Mouse (Mus musculus) right cerebral cortex, postnatal 14 days (tissue): ENCODE measurements at regions not wholly inside any gene's neighbourhood (a gene's known extent, or its start where the extent isn't known, plus 50 kb on each side); places are given as distances from the start of the nearest gene placed in this dataset.

Experiments
- DNase-seq: peaks from one replicate; pipeline ENCODE4 v3.0.0; 2022

DNA sequence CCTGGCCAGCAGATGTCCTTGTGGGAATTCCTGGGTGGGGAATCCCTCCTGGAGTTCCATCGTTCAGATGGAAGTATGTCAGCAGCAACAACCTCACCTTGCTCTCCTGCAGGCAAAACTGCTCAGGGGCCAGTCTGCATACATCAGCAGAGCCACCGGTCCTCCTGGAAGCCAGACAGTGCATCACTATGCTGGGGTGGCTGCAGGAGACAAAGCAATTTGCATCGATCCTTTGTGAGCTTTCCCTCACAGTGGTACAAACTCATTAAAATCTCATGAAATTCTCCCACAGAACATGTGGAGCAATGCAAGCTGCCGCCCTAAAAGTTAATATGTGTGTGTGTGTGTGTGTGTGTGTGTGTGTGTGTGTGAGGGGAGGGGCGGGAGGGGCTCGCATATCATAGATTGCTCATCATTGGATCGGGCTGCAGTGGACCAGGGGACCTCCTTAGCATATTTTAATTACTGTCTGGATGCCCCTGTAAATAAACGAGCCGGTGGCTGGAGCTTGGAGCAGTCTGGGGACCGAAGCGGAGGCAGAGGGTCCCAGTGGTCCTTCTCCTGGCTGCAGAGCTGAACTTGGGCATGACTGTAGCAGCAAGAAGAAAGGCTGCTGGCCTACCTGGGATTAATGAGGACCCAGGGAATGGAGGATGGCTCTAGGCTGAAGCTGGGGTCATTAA is 597.8 kb downstream of the Vrk1 start:
- DNase-seq: no peak

DNA sequence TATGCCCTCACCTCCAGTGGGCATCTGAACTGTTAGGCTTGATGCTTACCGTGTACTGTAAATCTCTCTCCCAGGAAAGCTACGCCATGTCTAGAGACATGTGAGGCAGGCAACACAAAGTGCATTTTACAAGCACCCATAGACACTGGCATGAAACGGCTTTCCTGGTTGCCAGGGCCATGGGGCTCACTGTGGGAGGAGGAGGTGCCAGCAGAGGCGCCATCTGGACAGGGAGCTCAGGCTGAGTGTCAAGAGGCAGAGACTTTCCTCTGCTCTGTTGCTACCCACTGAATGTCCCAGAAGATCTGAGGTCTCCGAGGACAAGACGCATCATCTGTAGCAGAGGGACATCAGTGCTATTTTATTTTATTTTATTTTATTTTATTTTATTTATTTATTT is 608.7 kb downstream of the Vrk1 start:
- no peak for DNase-seq

DNA sequence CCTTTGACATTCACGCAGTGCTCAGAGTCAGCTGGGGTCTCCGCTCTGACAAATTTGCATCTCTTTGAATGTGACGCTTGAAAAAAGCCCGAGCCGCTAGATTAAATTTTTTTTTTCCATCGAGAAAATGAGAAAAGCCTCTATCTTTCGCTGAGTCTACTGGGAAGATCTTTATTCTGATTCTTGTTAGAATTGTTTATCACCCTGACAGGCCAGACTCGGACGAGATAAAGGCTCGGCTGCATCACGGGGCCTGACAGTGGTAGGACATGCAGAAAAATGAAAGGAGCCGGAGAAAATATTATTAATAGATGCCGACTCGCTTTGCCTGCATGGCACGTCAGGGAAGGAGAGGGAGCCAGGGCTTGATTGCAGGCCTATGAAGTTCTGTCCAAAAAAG is 616.8 kb downstream of the Vrk1 start:
- DNase-seq: no peak

DNA sequence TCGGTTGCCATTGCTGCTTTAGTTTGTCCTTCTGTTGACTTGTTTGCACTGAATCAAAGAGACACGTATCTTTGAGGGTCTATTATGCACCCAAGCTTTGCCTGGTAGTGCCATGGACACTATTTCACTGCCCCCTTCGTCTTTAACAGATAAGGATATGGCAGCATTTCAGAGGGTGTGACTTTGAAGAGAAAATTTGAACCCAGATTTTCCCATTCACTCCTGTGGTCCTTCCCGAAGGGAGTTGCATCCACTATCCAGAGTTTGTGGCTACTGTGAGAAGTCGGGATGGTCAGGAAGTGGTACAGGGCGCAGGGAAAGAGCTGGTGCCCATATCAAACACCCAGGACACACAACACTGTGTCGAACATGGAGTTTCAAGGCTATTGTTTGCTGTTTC is 622.5 kb downstream of the Vrk1 start:
- no peak for DNase-seq

DNA sequence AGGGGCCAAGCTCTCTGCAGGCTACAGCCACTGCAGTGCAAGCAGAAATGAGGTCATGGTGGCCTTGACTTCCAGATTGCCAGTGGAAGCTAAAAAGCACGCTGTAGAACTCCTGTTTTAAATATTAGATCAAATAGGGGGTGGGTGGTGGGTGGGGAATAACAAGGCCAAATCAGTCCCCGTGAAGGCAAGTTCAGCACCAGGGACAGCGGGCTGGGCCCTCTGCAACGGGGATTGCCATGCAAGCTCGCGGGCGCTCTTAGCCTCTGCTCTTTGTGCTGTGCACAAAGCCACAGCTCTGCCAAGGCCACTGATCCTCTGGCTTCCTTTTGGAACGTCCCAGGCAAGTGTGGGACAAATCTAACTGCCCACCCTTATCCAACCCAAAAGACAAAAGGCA is 623.1 kb downstream of the Vrk1 start:
- DNase-seq: peak; percentile 11

DNA sequence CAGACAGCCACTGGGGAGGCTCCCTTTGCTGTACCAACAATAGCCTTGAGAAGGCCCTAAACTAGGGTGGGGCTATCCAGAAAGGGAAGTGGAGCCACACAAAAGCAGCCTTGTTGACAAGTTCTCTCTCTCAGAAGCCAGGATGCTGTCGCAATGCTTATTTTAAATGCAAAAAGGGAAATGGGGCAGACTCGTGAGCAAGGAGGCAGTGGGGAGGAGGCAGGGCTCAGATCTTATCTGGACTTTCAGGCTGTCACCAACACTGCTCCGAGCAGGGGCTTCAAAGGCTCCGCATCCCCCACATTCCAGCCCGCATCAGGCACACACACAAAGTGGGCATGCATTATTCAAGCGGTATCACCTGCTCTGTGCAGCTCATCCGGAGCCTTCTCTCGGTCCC is 648.3 kb downstream of the Vrk1 start:
- no peak for DNase-seq

DNA sequence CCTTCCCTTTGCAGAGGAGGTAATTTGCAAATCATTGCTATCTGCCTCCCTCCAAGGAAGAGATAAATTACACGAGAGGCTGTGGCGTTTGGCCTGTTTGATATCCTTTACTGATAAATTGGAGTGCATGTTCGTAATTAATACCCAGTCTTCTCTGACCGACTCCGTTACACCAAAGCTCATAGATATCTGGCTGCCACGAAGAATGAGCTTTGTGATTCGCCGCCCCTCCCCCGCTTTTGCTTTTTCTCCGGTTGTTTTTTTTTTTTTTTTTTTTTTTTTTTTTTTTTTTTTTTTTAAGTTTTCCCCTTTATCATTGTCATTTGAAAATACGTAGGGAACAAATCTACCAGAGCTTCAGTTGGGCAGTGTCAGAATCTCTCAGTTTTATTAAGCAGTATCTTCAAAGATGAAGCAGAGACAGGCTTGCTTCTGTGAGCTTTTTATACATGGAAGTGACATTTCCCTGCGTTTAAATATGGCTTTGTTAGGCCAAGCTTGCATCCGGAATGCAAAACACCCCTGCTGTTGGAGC is 663.3 kb downstream of the Vrk1 start:
- DNase-seq: no peak

DNA sequence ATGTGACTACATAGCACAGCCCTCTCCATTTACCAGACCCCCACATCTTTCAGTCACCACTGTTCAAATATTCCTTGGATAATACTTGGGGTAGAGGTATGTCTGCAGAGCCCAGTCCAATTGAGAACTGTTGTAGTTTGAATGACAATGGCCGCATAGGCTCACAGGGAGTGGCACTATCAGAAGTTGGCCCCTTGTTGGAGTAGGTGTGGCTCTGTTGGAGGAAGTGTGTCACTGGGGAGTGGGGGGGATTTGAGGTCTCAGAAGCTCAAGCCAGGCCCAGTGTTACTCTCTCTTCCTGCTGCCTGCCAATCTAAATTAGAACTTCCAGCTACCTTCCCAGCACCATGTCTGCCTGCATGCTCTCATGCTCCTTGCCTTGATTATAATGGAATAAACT is 664.7 kb downstream of the Vrk1 start:
- no peak for DNase-seq

DNA sequence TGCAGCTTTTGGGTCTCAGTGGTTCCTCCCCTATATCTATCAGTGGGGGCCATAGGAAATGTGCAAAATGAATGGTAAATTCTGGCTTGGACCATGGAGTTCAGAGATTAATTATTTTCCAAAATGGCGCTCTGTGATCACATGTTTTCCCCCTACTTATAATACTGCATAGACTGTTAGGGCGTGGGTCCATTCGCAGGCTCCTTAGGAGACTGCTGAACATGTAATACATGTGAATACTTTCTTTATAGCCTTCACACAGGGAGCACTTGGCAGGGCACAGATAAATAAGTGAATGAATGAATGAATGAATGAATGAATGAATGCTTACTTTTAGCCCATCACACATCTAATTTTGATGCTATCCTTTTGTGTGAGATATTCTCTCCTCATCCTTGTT is 666.1 kb downstream of the Vrk1 start:
- no peak for DNase-seq

DNA sequence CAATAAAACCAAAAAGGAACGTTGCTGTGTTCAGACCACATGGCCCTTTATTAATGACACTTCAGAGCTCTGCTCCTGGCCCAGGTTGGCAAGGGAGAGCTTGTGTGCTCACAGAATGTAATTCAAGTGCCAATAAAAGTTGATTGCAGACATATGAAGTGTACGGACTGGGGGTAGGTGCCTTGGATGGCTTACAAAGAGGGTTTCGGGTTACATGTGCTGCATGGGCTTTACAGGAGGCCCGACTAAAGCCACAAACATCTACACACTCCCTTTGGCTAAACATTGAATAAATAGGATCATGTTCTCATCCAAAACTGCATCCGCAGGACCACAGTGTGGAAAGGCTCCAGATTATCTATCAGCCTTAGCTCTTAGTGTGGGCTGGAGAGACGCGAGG is 666.5 kb downstream of the Vrk1 start:
- no peak for DNase-seq

DNA sequence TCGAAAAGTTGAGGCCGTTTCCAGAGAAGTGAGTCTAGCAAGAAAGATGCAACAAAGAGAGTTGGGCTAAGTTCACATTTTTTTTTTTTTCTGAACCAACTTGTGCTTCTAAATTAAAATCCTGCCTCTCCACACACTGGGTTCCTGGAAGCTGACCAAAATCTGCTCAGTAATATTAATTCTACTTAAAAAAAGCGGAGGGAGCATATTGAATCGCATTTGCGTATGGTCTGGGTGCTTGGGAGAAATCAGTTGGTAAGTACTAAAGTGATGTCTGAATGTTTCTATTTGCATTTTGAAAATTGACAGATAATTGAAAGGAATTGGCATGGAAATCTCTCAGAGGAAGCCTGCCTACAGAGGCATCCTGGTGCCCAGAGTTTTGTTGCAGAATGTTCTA is 676.0 kb downstream of the Vrk1 start:
- DNase-seq: no peak

DNA sequence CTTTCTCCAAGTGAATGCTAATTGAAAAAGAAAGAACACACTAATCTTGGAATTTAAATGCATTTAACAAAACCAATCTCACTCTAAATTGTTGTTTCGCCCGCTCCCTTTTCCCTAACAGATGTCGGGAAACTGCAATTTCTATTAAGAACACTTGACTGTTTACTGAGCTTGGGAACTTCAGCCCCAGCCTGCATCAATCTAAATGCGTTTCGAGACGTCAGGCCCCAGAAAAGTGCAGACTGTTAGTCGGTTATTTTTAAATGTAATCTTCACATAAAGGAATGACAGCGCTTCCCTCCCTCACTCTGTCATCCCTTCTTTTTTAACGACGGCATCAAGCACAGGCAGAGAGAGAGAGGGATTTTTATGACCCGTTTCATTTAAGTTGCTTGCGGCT is 677.7 kb downstream of the Vrk1 start:
- no peak for DNase-seq

DNA sequence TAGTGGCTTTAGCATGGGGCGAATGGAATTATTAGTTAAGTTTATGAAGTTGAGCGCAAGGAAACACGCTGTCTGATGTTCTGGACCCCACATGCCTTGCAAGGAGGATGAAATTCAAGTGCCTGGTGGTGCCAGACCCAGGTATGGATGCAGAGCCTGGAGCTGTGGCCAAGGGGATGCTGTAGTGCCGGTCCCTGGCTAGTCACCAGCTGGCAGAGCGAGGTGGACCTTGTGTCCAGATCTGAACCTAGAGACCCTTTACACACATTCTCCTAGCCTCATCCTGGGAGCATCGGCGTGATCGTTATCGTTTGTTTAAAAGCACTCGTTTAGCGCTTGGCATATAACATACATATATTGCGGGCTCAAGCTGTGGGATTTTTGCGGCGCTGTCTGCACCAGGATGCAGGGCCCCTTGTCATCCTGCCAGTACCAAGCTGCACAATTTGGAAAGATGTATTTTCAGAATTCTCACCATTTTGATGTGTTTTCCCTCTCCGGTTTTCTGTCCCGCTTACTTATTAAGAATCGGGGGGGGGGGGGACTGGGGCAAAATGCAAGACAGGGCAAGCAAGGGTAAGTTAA is 678.2 kb downstream of the Vrk1 start:
- DNase-seq: peak; percentile 19

DNA sequence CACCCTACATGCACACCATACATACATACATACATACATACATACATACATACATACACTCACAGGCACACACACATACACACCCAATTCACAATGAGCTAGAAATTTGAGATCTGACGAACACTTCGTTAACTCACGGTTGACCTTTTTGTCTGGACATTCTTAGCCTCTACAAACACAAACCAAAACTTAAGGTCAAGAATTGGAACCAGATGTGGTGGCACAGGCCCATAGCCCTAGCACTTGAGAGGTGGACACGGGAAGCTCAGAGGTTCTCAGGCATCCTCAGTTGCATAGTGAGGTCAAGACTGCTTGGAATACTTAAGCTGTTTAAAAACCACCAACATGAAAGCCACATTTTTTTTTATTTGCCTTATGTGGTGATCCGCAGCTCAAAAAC is 692.9 kb downstream of the Vrk1 start:
- no peak for DNase-seq

DNA sequence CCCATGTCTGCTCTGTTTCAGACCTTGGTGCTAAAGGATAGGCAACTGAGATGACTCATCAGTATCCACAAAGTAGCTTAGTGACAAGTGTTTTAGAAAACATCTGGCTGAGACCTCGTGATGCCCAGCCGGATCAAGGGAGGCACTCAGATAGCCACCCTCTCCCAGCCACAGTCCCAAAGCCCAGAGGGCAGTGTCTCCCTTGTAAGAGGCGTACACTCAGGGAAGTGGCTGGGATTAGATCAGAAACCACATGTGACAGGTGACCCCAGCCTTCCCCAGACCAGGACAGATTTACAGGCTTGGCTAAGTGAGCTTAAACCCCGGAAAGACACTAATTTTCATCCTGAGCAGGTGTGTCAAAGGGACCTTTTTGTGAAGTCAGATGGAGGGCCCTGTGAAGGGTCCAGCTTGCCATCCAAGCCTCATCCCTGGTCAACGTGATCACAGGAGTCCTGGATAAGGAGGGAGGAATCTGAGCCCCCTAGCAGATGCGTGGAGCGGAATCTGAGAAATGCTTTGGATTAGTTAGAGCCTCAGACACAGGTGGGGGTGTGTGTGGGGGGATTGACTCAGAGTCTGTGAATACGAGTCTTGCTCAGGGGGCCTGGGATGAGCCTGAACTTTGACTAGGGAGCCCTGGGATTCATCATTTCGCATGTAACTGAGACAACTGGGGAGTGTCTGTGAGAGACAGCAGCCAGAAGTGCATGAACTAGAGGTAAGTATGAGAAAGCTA is 711.4 kb downstream of the Vrk1 start:
- no peak for DNase-seq

DNA sequence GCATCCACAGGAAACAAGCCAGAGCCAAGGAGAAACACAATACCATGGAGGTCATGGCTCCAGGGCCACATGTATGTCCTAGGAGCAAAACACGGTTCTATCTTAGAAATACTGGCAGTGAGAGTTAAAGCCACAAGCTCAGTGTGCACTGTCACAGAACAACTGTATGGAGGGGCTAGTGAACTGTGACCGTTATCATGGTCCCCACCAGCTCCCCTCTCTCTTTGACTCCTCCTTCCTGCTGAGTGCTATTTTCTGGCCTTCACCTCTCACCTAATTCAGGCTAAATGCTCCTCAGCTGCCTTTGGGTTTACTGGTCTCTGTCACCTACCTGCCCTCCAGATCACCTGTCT is 712.0 kb downstream of the Vrk1 start:
- no peak for DNase-seq

DNA sequence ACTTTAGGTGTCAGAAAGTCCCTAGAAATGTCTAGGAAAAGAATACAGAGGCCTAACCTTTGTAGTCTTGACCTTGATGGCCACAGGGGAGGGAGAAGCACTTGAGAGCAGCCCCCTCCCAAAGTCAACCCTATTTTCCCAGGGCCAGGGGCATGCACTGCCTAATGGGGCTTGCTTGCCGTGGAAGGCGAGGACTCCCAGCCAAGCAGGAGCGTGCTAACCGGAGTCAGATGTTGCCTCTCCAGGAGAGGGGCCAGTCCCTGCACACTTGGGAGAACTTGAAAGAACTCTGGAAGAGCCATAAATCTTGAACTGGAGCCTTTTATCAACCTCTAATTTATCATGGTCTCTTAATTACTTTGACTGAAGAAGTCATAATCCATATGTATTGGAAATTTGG is 712.7 kb downstream of the Vrk1 start:
- DNase-seq: no peak

DNA sequence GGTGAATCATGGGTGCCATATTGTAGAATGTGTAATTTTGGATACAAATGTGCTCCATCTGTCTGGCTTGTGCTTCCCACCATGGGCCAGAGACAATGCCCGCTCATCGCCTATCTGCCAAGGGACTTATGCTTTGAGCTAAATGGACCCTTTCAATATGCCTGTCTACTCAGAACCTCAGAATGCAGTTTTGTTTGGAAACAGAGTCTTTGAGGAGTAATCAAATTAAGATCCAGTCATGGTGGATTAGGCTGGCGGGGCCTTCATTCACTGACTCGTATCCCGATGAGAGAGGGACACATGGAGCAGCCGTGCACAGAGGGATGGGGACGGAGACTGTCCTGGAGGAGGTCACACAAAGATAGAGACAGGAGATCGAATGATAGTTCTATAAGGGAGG is 716.9 kb downstream of the Vrk1 start:
- DNase-seq: no peak

DNA sequence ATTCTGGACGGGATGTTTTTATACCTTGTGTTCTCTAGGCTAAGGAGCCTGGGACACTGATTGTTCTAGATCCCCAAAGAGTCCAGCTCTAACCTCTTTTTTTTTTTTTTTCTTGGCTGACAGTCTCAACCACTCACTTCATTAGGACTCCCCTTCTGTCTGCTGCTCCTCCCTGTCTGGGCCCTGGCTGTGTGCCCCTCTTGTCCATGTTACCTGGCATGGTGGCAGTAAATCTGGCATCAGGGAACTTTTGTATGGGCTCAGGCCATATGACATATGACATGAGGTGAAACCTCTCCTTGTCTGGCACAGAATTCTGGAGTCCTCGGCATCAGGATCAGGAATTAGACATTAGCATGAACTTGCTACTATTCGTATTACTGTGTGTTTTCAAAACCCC is 717.5 kb downstream of the Vrk1 start:
- DNase-seq: no peak

DNA sequence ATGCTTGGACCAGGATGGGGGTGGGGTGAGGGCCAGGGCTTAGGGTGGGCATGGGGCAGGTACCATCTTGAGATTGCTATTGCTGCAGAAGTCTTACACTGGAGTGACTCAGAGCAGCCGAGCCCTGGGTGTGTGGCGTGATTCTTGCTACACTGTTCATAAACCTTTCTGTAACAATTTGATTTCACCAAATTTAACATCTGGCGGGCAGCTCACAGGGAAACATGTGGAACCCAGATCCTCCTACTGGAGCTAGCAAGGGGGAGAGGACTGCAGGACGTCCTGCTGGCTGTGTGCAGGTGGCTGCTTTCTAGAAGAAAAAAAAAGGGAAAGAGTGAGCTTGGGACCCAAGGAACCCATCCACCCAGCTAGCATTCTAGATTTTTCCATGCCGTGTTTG is 719.7 kb downstream of the Vrk1 start:
- DNase-seq: no peak

DNA sequence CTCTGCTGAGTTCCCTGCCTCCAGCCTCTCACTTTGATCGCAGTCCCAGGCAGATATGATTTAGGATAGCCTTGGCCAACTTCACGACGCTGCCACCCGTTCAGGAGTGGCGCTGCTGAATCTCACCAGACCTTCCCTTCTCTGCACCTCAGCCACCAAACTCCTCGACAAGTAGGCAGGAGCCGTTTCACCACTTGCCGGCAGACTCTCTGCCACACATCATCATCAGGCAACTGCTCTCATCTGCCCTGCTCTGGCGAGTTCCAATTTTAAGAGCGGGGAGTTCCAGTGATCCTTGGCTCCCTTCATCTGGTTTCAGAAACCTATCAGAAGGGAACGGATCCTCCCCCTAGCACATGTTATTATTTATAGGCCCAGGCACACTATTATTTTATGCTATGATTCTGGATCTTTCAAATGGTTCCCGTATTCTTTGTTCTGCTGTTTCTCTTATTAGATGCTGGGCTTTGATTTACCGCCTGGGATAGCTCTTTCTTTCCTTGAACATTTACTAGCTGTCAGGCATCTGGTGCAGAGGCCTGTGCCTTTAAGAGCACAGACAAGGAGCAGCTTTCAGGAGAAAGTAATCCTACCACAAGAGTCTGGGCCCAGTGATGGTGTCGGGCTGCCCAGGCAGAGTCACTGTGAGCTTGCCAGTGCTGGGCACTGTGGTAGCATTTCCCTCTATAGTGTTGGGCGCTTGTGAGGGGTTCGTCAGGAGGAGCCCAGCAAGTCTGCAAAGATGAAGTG is 722.3 kb downstream of the Vrk1 start:
- no peak for DNase-seq

DNA sequence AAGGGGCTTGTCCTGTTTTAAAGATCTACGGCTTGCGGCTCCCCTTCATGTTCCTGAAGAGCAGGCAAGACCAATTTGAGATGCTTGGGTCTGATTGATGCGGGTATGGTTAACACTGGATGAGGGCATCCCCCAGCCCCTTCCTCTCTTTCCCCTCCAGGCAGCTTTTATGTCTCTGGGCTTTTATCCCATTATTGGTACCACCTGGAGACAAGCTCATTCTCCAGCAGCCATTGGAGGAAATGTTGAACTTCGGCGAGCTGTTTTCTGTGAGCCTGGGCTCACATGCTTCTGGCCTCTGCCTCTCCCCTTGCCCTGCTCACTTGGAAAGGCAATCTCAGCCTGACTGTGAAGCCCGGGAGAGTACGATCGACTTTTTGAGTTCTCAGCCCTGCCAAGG is 738.7 kb downstream of the Vrk1 start:
- no peak for DNase-seq

DNA sequence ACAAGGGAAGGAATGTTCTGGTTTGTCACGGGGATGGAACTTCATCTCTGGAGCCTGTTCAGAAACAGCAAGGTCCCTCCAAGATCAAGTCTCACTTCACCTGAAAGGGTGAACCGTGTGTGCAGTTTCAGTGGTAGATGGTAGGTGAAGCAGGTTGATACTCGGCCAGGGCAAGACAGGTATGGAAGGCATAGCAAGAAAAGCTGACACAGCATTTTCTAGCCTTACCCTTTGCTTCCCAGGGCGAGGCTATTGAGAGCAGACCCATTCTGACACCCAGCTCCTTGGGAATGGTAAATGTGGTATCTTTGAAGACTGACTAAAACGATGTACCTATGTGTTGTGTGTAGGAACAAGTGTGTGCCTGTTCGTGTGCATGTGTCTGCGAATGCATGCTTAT is 724.9 kb upstream of the 3110018I06Rik start:
- no peak for DNase-seq

DNA sequence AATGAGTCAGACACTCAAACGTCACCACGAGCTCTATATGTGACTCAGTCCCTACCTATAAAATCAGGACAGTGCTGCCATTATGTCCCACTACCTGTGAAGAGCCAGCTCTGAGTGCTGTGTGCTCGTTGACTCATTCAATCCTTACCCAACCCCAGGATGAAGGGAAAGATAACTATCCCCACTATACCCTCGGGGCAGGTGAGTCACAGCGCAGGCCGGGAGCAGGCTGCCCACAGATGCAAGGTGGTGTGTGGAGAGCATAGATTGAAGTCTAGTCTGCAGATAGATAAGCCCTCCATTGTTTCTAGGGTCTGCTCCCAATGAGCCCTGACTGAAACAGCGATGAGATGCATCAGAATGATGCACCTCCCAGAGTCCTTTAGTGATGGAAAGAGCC is 723.9 kb upstream of the 3110018I06Rik start:
- no peak for DNase-seq
